Mouse (Mus musculus) liver, adult 2 months (tissue): Measurements from ENCODE around the gene Bcl2. TPM values are rescaled to one million over a fixed set of nuclear protein-coding genes. Genes with fewer than 3 reads are reported as not detected.

Experiments used
- DNase-seq: peaks from one replicate; pipeline ENCODE4 v3.0.0-alpha.2; 2011; ENCODE audit warnings: low read depth, low spot score; ENCODE audit errors: extremely low read depth
- H3K27ac ChIP-seq: fragments of 200-500 bp; replicated peaks from 2 replicates; pipeline ENCODE4 v1.5.1; 2012; ENCODE audit warnings: low read depth, mild to moderate bottlenecking, control low read depth, inconsistent platforms, low read length; ENCODE audit not compliant: insufficient read depth
- H3K27me3 ChIP-seq: fragments of 200-500 bp; 2 replicates; pipeline ENCODE4 v1.6.1; 2012; ENCODE audit warnings: mild to moderate bottlenecking, moderate library complexity, low read length, inconsistent platforms; ENCODE audit not compliant: control insufficient read depth, insufficient read depth
- H3K36me3 ChIP-seq: fragments of 200-500 bp; 2 replicates; pipeline ENCODE4 v1.6.1; 2012; ENCODE audit warnings: low read length, inconsistent platforms; ENCODE audit not compliant: control insufficient read depth, insufficient read depth
- H3K4me1 ChIP-seq: fragments of 200-500 bp; 2 replicates; pipeline ENCODE4 v1.6.1; 2011; ENCODE audit warnings: low read length; ENCODE audit not compliant: control insufficient read depth, insufficient read depth
- H3K4me3 ChIP-seq: fragments of 200-500 bp; 2 replicates; pipeline ENCODE4 v1.5.1; 2011; ENCODE audit warnings: low read depth, mild to moderate bottlenecking, control low read depth, low read length, moderate library complexity; ENCODE audit not compliant: insufficient read depth
- H3K79me2 ChIP-seq: fragments of 200-500 bp; 2 replicates; pipeline ENCODE4 v1.6.1; 2012; ENCODE audit warnings: inconsistent platforms, mild to moderate bottlenecking, low read length, moderate library complexity; ENCODE audit not compliant: control insufficient read depth, insufficient read depth
- H3K9ac ChIP-seq: fragments of 200-500 bp; 2 replicates; pipeline ENCODE4 v1.6.1; 2012; ENCODE audit warnings: low read depth, mild to moderate bottlenecking, control low read depth, inconsistent platforms, low read length
- CTCF ChIP-seq: fragments of 200-500 bp; IDR thresholded peaks from 2 replicates; pipeline ENCODE4 v1.5.1; 2011; ENCODE audit warnings: low read depth, low read length, control low read depth
- POLR2A ChIP-seq: fragments of 200-500 bp; IDR thresholded peaks from 2 replicates; pipeline ENCODE4 v1.6.1; 2011; ENCODE audit warnings: low read length, control low read depth; ENCODE audit not compliant: insufficient read depth; ENCODE audit errors: extremely low read depth
- WGBS: fragments of 180-500 bp; shearing (Covaris S2); methylation state at CpG from one replicate; pipeline ENCODE4 v1.1.7; 2018; 5-methylcytosine and 5-hydroxymethylcytosine counted together
- polyA plus RNA-seq: library from polyadenylated mRNA; depleted of rRNA; stranded (reverse); fragments of >200 nt; gene quantifications from 2 replicates; pipeline ENCODE4 v1.2.3, GENCODE M21; 2012
- total RNA-seq: library from RNA; depleted of rRNA; stranded (reverse); fragments of >200 nt; gene quantifications from 2 replicates; pipeline ENCODE4 v1.2.3, GENCODE M21; 2014

Gene Bcl2
- total and polyA plus RNA-seq, 2 experiments, result 0.26 to 1.5 TPM

DNA sequence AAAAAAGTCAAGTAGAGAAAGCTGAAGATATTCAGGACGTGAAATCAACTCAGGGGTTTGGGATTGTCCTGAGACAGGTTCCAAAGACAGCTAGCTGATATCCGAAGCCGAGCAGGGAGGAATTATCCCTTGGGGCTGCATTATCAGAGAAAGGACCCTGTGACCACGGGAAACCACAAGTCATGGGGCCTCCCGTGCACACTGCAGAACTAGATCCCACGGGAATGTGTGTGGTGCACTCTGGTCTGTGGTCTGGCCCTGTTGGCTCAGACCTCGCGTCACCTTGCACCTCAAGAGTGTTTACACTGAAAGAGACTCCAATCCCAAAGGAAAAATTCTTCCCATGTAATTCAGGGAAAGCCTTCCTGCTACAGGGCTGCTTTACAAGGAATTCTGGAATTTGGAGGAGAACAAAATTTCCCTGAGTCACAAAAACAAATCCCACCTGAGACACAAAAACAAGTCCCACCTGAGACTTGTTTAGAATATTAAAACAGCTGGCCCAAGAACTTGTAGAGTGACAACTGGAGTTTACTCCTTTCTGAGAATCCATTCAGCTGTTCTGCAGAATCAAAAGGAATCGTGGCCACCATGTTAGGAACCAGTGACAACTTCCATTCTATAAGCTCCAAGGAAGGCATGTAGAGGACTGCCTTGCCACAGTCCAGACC lies 158.4 kb downstream of the Bcl2 start:
- no peak overlapping the region for H3K27ac ChIP-seq
- H3K27me3 ChIP-seq, result no peaks in the 10 kb centered on the region
- TF ChIP-seq CTCF (no peak), POLR2A (no peak)
- H3K4me3 ChIP-seq, result no peak overlapping the region
- no peaks in the 10 kb centered on the region for H3K36me3 ChIP-seq
- H3K9ac ChIP-seq, result no peak overlapping the region
- H3K4me1 ChIP-seq, result no peaks in the 10 kb centered on the region; the same call in 1 of the 2 replicates
- DNase-seq, result no peak
- no peaks in the 10 kb centered on the region for H3K79me2 ChIP-seq
- WGBS, result 80% methylated on average over 9 of the region's 9 CpGs

DNA sequence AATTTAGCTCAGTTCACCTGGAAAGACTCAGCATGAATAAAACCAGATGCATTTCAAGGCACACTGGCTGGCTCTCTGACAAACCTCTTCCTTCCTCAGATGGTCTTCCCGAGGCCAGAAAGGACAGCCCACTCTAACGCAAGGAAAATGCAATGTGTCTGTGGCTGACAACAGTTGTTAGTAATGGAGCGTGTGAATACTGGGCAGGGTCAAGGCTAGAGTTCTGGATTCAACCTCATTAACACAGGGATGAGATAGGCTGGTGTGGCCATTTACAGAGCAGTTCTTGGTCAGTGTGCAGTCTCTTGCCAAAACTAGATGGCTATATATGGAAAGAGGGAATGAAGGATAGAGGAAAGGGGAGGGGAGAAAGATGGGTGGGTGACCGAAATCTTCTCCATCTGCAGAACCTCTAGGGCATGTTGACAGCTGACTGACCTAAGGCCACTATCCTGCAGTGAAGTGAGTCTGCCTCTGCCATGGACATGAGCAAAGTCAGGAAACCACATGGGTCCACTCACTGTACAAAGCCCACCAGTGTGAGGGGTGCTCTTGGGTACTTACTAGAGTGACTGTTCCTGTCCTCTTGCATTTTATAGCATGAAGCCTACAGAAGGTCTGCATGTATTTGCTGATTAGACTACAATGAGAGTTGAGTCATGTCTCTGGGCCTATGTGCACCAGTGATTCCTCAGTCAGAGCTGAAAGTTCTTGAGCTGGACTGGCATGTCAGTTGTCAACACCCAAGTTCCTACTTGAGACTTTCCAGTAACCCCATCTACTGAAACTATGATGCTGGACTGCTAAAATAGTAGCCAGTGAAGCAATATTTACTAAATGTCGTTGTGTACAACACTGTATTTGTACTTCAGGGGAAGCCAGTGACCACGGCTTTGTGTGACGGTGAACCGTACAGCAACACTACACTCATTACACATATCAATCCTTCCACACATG lies 159.9 kb downstream of the Bcl2 start:
- TF ChIP-seq POLR2A (no peak), CTCF (no peak)
- Histone ChIP-seq H3K79me2 (no peaks in the 10 kb centered on the region), H3K9ac (no peak overlapping the region), H3K4me1 (no peaks in the 10 kb centered on the region; the same call in 1 of the 2 replicates), H3K27me3 (no peaks in the 10 kb centered on the region), H3K27ac (no peak overlapping the region), H3K4me3 (no peak overlapping the region), H3K36me3 (no peaks in the 10 kb centered on the region)
- WGBS, result 64% methylated on average over 8 of the region's 8 CpGs
- peak; percentile 16 for DNase-seq

DNA sequence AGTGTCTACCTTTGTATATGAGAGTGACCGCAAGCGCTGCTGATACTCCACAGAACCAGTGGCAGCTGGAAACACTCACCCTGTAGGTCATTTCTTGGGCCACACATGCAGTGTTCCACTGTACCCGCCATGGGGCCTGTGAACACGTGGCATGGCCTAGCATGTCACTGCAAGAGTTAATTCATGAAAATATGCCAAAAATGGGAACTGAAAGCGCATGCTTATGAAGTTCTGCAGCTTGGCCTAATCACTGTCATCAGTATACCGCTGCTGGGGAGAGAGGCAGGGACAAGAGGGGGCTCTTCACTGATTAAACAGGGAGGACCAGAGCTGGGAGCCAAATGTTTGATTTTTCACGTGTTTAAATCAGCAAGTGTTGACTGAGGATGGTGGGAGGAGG lies 161.2 kb downstream of the Bcl2 start:
- 71% methylated on average over 7 of the region's 7 CpGs for WGBS
- no peak overlapping the region for H3K27ac ChIP-seq
- DNase-seq, result peak; percentile 6

DNA sequence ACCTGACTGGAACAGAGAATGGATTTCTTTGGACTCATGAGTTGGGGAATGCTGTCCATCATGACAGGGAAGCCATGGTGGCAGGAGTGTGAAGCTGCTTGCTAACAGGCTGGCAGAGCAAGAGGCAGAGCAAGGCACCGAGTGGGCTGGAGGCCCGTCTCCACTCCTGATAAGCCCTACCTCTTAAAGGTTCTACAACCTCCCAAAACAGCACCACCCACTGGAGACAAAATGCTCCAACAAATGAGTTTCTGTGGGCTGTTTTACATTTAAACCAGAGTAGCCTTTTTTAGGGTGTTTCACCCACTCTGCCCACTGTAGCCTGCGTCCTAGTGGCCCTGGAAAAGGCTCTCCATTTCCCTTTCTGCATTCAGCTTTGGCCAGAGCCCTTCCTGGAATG lies 163.5 kb downstream of the Bcl2 start:
- 79% methylated on average over 3 of the region's 3 CpGs for WGBS
- H3K9ac ChIP-seq, result no peak overlapping the region
- H3K27me3 ChIP-seq, result no peaks in the 10 kb centered on the region
- no peak for TF ChIP-seq POLR2A
- no peak for TF ChIP-seq CTCF
- no peak for DNase-seq
- no peaks in the 10 kb centered on the region for H3K79me2 ChIP-seq
- no peak overlapping the region for H3K4me3 ChIP-seq
- no peaks in the 10 kb centered on the region; the same call in 1 of the 2 replicates for H3K4me1 ChIP-seq
- no peak overlapping the region for H3K27ac ChIP-seq
- no peaks in the 10 kb centered on the region for H3K36me3 ChIP-seq

More for the DNA sequence above, 161.2 kb downstream of the Bcl2 start:
- Histone ChIP-seq H3K36me3 (no peaks in the 10 kb centered on the region), H3K4me3 (no peak overlapping the region), H3K9ac (no peak overlapping the region), H3K27me3 (no peaks in the 10 kb centered on the region), H3K4me1 (no peaks in the 10 kb centered on the region; the same call in 1 of the 2 replicates), H3K79me2 (no peaks in the 10 kb centered on the region)
- no peak for TF ChIP-seq CTCF
- no peak for TF ChIP-seq POLR2A

DNA sequence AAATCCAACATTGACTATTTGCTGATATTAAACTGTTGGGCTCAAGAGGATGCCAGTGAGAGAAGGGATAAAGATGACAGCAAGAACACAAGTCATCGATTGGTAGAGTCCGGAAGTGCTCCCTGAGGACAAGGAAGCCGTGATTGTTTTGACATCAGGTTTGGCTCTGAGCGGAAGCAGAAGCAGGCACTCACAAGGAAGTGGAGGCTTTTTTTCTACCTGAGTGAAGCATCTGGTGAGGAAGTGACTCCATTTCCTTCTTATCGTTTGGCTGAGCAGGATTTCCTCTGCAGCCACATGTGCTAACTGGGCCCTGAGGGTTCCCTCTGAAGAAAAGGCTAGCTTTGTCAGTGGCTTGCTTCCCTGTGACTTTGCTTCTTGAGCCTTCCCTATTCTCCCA lies 165.0 kb downstream of the Bcl2 start:
- H3K27me3 ChIP-seq, result no peaks in the 10 kb centered on the region
- TF ChIP-seq POLR2A (no peak), CTCF (no peak)
- H3K36me3 ChIP-seq, result no peaks in the 10 kb centered on the region
- peak overlapping the region; percentile 7; the same call in 1 of the 2 replicates for H3K27ac ChIP-seq
- WGBS, result 73% methylated on average over 5 of the region's 5 CpGs
- no peaks in the 10 kb centered on the region for H3K79me2 ChIP-seq
- no peak overlapping the region for H3K9ac ChIP-seq
- DNase-seq, result peak; percentile 13
- H3K4me3 ChIP-seq, result no peak overlapping the region
- H3K4me1 ChIP-seq, result no peaks in the 10 kb centered on the region; the same call in 1 of the 2 replicates
